ENCODE assay signal across 12 mouse cellular contexts in the genomic region with DNA sequence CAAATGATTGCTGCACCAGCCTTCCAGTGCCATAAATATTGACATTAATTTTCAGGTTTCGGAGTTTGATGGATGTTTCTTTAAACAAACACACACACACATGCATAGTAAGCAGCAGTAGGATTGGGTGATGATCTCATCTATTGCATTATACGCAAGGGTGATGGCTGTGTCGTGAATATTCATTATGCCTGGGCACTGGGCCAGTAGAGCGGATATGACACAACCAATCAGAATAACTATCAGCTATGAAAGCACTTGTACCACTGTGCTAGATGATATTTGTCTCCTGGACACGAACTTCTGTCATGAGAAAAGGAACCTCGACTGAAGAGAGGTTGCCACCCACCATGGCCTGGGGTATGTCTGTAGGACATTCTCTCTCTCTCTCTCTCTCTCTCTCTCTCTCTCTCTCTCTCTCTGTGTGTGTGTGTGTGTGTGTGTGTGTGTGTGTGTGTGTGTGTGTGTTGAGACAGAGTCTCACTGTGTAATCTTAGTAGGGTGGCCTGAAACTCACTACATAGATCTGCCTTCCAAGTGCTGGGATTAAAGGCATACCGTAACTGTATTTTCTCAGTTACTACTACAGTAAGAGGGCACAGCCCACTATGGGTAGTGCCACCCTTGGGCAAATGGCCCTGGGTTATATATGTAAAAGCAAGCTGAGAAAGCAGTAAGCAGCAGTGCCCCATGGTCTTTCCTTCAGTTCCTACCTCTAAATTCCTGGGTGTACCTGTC.
A peak's percentile ranks its signal among the peaks of the same experiment; 100 is the strongest.
DNase-seq lines count a peak whose midpoint lies in the region; ATAC-seq and TF ChIP-seq lines count a peak whose summit lies in the region.
"Had no signal": no experiment of that assay in that cellular context is flagged by ENCODE, and none has a peak within 500 bp of the region (broad histone marks: within the 10 kb centered on the region; RNA-seq: fewer than 3 reads in every experiment).

No protein-coding gene starts in this region.

- no peak for TF ChIP-seq CTCF in left cerebral cortex, adult 2 months (IDR thresholded peaks at IDR 0.05)
- no peak for TF ChIP-seq CTCF in cerebellum, adult 2 months (IDR thresholded peaks at IDR 0.05; ENCODE audit: borderline replicate concordance, insufficient read depth, low read depth, low read length)

- no peak overlapping the region for H3K4me3 ChIP-seq in left cerebral cortex, adult 2 months
- H3K4me3 ChIP-seq in forebrain, embryonic 16.5 days (replicated peaks; ENCODE audit: low read length) = no peak overlapping the region
- H3K4me3 ChIP-seq in cerebellum, adult 2 months (replicated peaks; ENCODE audit: insufficient read depth, low read depth, low read length) = no peak overlapping the region
- H3K4me3 ChIP-seq: erythroblast, embryonic 14.5 days; heart, embryonic 15.5 days; liver, embryonic 13.5 days had no signal

- no peak overlapping the region for H3K27ac ChIP-seq in left cerebral cortex, adult 2 months
- no peak overlapping the region for H3K27ac ChIP-seq in forebrain, embryonic 16.5 days (ENCODE audit: low read length)
- H3K27ac ChIP-seq in cerebellum, adult 2 months (ENCODE audit: insufficient read depth, low read length) = no peak overlapping the region
- H3K27ac ChIP-seq: heart, embryonic 15.5 days; liver, embryonic 13.5 days had no signal

- H3K4me2 ChIP-seq in forebrain, embryonic 16.5 days (ENCODE audit: low read length) = peak overlapping the region; percentile 16
- H3K4me2 ChIP-seq: heart, embryonic 15.5 days; liver, embryonic 13.5 days had no signal

- H3K36me3 ChIP-seq in forebrain, embryonic 16.5 days (ENCODE audit: control insufficient read depth, insufficient read depth) = no peaks in the 10 kb centered on the region
- H3K36me3 ChIP-seq: heart, embryonic 15.5 days; liver, embryonic 13.5 days had no signal

- H3K4me1 ChIP-seq in forebrain, embryonic 16.5 days (replicated peaks; ENCODE audit: control insufficient read depth, insufficient read depth, low read length) = peaks cover 6% of the 10 kb centered on the region; the same call in 1 of the 2 replicates
- H3K4me1 ChIP-seq in cerebellum, adult 2 months (ENCODE audit: control insufficient read depth, insufficient read depth, low read length) = no peaks in the 10 kb centered on the region
- H3K4me1 ChIP-seq: heart, embryonic 15.5 days; liver, embryonic 13.5 days had no signal

- H3K9ac ChIP-seq in forebrain, embryonic 16.5 days (replicated peaks; ENCODE audit: low read depth, low read length) = no peak overlapping the region
- H3K9ac ChIP-seq: heart, embryonic 15.5 days; liver, embryonic 13.5 days had no signal

- ATAC-seq in forebrain, embryonic 16.5 days = peak; percentile 99

- intact Hi-C loops in left cerebral cortex, postnatal 10 days (cut with DNase I) = no loop called here
- intact Hi-C loops in left cerebral cortex, adult 2 months (cut with DNase I) = no loop called here

- WGBS in forebrain, embryonic 16.5 days = 23% methylated on average over 7 of the region's 7 CpGs
- 36% methylated on average over 7 of the region's 7 CpGs for WGBS in cerebellum, adult 2 months

- TF ChIP-seq POLR2A in cerebellum, adult 2 months (IDR thresholded peaks at IDR 0.05; ENCODE audit: borderline replicate concordance, insufficient read depth, low read length) = no peak

- no peaks in the 10 kb centered on the region; the same call in 1 of the 2 replicates for H3K9me3 ChIP-seq in forebrain, embryonic 16.5 days (ENCODE audit: control insufficient read depth, low read length)
- H3K9me3 ChIP-seq: heart, embryonic 15.5 days; liver, embryonic 13.5 days had no signal

- DNase-seq in left cerebral cortex, postnatal 10 days (ENCODE audit: extremely low spot score in 1 of 2, low spot score in 2 of 2) = peak; percentile 27 to 28
- DNase-seq in left cerebral cortex, adult 2 months (ENCODE audit: extremely low spot score in 1 of 2, low spot score in 2 of 2) = no peak
- peak; percentile 62 for DNase-seq in adrenal gland, postnatal 14 days
- DNase-seq in lung, postnatal 4 days = peak; percentile 45 to 57
- no peak for DNase-seq in thymus, postnatal 25 days
- DNase-seq in cerebellum, postnatal 36 days = no peak
- DNase-seq in cerebellum, adult 2 months = no peak
- DNase-seq: kidney, postnatal 10 days; liver, embryonic 13.5 days had no signal

- no peaks in the 10 kb centered on the region for H3K27me3 ChIP-seq in forebrain, embryonic 16.5 days (replicated peaks; ENCODE audit: control insufficient read depth, insufficient read depth, low read length)
- H3K27me3 ChIP-seq in cerebellum, adult 2 months (ENCODE audit: control insufficient read depth, insufficient read depth, low read length) = no peaks in the 10 kb centered on the region
- H3K27me3 ChIP-seq: heart, embryonic 15.5 days; liver, embryonic 13.5 days had no signal

Comparison
In these comparisons a context has a peak if more than half of its experiments do, and no peak if none do; other contexts are left out.
1. DNase-seq: peak in left cerebral cortex, postnatal 10 days (2 of 2), adrenal gland, postnatal 14 days (single experiment) and lung, postnatal 4 days (2 of 2); none in left cerebral cortex, adult 2 months (0 of 2), thymus, postnatal 25 days (single experiment), cerebellum, postnatal 36 days (0 of 2) and cerebellum, adult 2 months (0 of 2).